Comparison of ENCODE assay signal across 8 mouse cellular contexts in genomic region chr9:20491858-20492526, GRCm38 (mm10). TPM values are rescaled to one million over a fixed set of nuclear protein-coding genes. Genes with fewer than 3 reads are reported as not detected.
DNase-seq lines count a peak whose midpoint lies in the region; ATAC-seq lines count a peak whose summit lies in the region.

No protein-coding gene starts in this region.

- H3K27ac ChIP-seq in liver, embryonic 11.5 days (ENCODE audit: low read depth, low read length) = peak overlapping the region; percentile 96

- peak; percentile 42; the same call in 1 of the 2 replicates for ATAC-seq in erythroid progenitor cell, adult 5-6 weeks (replicated peaks; ENCODE audit: low FRiP score, poor library complexity, severe bottlenecking)
- no peak for ATAC-seq in liver, embryonic 11.5 days (replicated peaks; ENCODE audit: low FRiP score)

- no peaks in the 10 kb centered on the region; the same call in 1 of the 2 replicates for H3K36me3 ChIP-seq in liver, embryonic 11.5 days (ENCODE audit: control insufficient read depth, insufficient read depth, low read length)

- H3K27me3 ChIP-seq in liver, embryonic 11.5 days (replicated peaks; ENCODE audit: control insufficient read depth, insufficient read depth, low read length) = no peaks in the 10 kb centered on the region

- peaks cover 6% of the 10 kb centered on the region for H3K4me1 ChIP-seq in liver, embryonic 11.5 days (replicated peaks; ENCODE audit: control insufficient read depth, insufficient read depth, low read length)

- H3K9me3 ChIP-seq in liver, embryonic 11.5 days (ENCODE audit: control insufficient read depth, low read length) = no peaks in the 10 kb centered on the region

- DNase-seq in cerebellum, adult 9-11 months = peak; percentile 21
- DNase-seq in cerebellum, postnatal 36 days = no peak
- peak; percentile 22 for DNase-seq in 3T3-L1 (ENCODE audit: low read depth, low spot score)
- no peak for DNase-seq in liver, embryonic 11.5 days (ENCODE audit: low spot score)
- no peak for DNase-seq in gastrocnemius, adult 18-20 months (ENCODE audit: low spot score)
- no peak for DNase-seq in cerebellum, adult 8-10 months
- DNase-seq in left cerebral cortex, adult 9 months (ENCODE audit: low spot score in 2 of 2) = no peak

- 9% methylated on average over 20 of the region's 20 CpGs for WGBS in liver, embryonic 11.5 days

- peak overlapping the region; percentile 80 for H3K4me2 ChIP-seq in liver, embryonic 11.5 days

- H3K9ac ChIP-seq in liver, embryonic 11.5 days (ENCODE audit: low read depth, low read length) = peak overlapping the region; percentile 87

- H3K4me3 ChIP-seq in liver, embryonic 11.5 days (ENCODE audit: low read depth, low read length) = peak overlapping the region; percentile 86

RNA-seq across cellular contexts. Expression of gene Zfp426, which starts 0.6 kb away (rescaled TPM):
- total RNA-seq in erythroid progenitor cell, adult 5-6 weeks (2015; ENCODE audit: low replicate concordance) = 19.3 and 24.1 TPM in 2 replicates
- total RNA-seq in erythroid progenitor cell, adult 5-6 weeks (2017; ENCODE audit: low replicate concordance) = 11.6 and 23.1 TPM in 2 replicates
- 14.9 and 15.3 TPM in 2 replicates for polyA plus RNA-seq in liver, embryonic 11.5 days (2014; fragmentation: Nextera tagmentation; extraction: Ambion mirVana)
- 1 to 10 TPM; 7.2 to 7.5 TPM for total RNA-seq in gastrocnemius, adult 18-20 months (2021)

RNA-seq across cellular contexts. Expression of gene Zfp266, which starts 29.2 kb away (rescaled TPM):
- total RNA-seq in erythroid progenitor cell, adult 5-6 weeks (2015; ENCODE audit: low replicate concordance) = 10.9 and 20.9 TPM in 2 replicates
- 8.7 and 10.1 TPM in 2 replicates for total RNA-seq in erythroid progenitor cell, adult 5-6 weeks (2017; ENCODE audit: low replicate concordance)
- 49.2 TPM in 2 replicates for polyA plus RNA-seq in liver, embryonic 11.5 days (2014; fragmentation: Nextera tagmentation; extraction: Ambion mirVana)
- 10 to 100 TPM; 15.6 to 15.8 TPM for total RNA-seq in gastrocnemius, adult 18-20 months (2021)

RNA-seq across cellular contexts. Expression of gene Zfp26, which starts 32.0 kb away (rescaled TPM):
- 5.0 and 9.2 TPM in 2 replicates for total RNA-seq in erythroid progenitor cell, adult 5-6 weeks (2015; ENCODE audit: low replicate concordance)
- 2.7 and 24.4 TPM in 2 replicates for total RNA-seq in erythroid progenitor cell, adult 5-6 weeks (2017; ENCODE audit: low replicate concordance)
- 15.1 and 16.4 TPM in 2 replicates for polyA plus RNA-seq in liver, embryonic 11.5 days (2014; fragmentation: Nextera tagmentation; extraction: Ambion mirVana)
- total RNA-seq in gastrocnemius, adult 18-20 months (2021) = 1 to 10 TPM; 5.9 to 7.0 TPM

Comparison
In these comparisons a context has a peak if more than half of its experiments do, and no peak if none do; other contexts are left out.
1. DNase-seq: peak in cerebellum, adult 9-11 months (single experiment) and 3T3-L1 (single experiment); none in cerebellum, postnatal 36 days (0 of 2), liver, embryonic 11.5 days (single experiment), gastrocnemius, adult 18-20 months (single experiment), cerebellum, adult 8-10 months (single experiment) and left cerebral cortex, adult 9 months (0 of 2).